In genomic region chr15:78544561-78545001, GRCm38 (mm10) we compare ENCODE assay signal across 10 mouse cellular contexts. TPM values are rescaled to one million over a fixed set of nuclear protein-coding genes. Genes with fewer than 3 reads are reported as not detected.
DNase-seq lines count a peak whose midpoint lies in the region; ATAC-seq lines count a peak whose summit lies in the region.
"Had no signal": no experiment of that assay in that cellular context is flagged by ENCODE, and none has a peak within 500 bp of the region (broad histone marks: within the 10 kb centered on the region; RNA-seq: fewer than 3 reads in every experiment).

TSS of gene Sstr3 (minus strand) at chr15:78544685.

- H3K9me3 ChIP-seq in forebrain, embryonic 12.5 days, result no peaks in the 10 kb centered on the region
- H3K9me3 ChIP-seq in heart, embryonic 11.5 days (replicated peaks; ENCODE audit: control insufficient read depth, low read length), result no peaks in the 10 kb centered on the region
- H3K9me3 ChIP-seq: liver, embryonic 15.5 days had no signal

- peaks cover 16% of the 10 kb centered on the region; the same call in 1 of the 2 replicates for H3K27me3 ChIP-seq in forebrain, embryonic 12.5 days
- peaks cover 40% of the 10 kb centered on the region for H3K27me3 ChIP-seq in heart, embryonic 11.5 days (ENCODE audit: control insufficient read depth, insufficient read depth, low read length)

- peak within 1 kb of the TSS; percentile 40; the same call in 1 of the 2 replicates for H3K9ac ChIP-seq in forebrain, embryonic 12.5 days
- H3K9ac ChIP-seq in heart, embryonic 11.5 days (ENCODE audit: low read depth, low read length), result no peak within 1 kb of the TSS
- H3K9ac ChIP-seq: liver, embryonic 15.5 days had no signal

- no peaks in the 10 kb centered on the region for H3K36me3 ChIP-seq in forebrain, embryonic 12.5 days (replicated peaks)
- H3K36me3 ChIP-seq in heart, embryonic 11.5 days (ENCODE audit: control insufficient read depth, insufficient read depth, low read length), result no peaks in the 10 kb centered on the region
- H3K36me3 ChIP-seq: liver, embryonic 15.5 days had no signal

- no peak within 1 kb of the TSS for H3K4me3 ChIP-seq in forebrain, embryonic 12.5 days (replicated peaks)
- H3K4me3 ChIP-seq in heart, embryonic 11.5 days (ENCODE audit: low read depth, low read length), result no peak within 1 kb of the TSS
- H3K4me3 ChIP-seq: liver, embryonic 15.5 days had no signal

- WGBS in forebrain, embryonic 12.5 days, result 9% methylated on average over 13 of the region's 14 CpGs
- WGBS in heart, embryonic 11.5 days (ENCODE audit: insufficient replicate concordance), result 9% methylated on average over 14 of the region's 14 CpGs

- intact Hi-C loops in left cerebral cortex, postnatal 25 days (cut with DNase I), result loop anchor here (1.0 to 10.0 kb wide), 4 partner anchors 36 to 190 kb away; no protein-coding TSS in a partner anchor

- ATAC-seq in forebrain, embryonic 12.5 days (ENCODE audit: low FRiP score), result no peak
- no peak for ATAC-seq in heart, embryonic 11.5 days (replicated peaks; ENCODE audit: insufficient number of reproducible peaks, low FRiP score, low TSS enrichment)

- no peak within 1 kb of the TSS for H3K27ac ChIP-seq in forebrain, embryonic 12.5 days
- H3K27ac ChIP-seq in heart, embryonic 11.5 days (ENCODE audit: low read depth, low read length), result no peak within 1 kb of the TSS
- H3K27ac ChIP-seq: liver, embryonic 15.5 days had no signal

- peak within 1 kb of the TSS; percentile 27; the same call in 1 of the 2 replicates for H3K4me2 ChIP-seq in forebrain, embryonic 12.5 days
- no peak within 1 kb of the TSS for H3K4me2 ChIP-seq in heart, embryonic 11.5 days
- H3K4me2 ChIP-seq: liver, embryonic 15.5 days had no signal

- DNase-seq in layer of hippocampus, adult 11-12 months (ENCODE audit: low spot score), result peak; percentile 28
- DNase-seq in layer of hippocampus, adult 9-10 months (ENCODE audit: low spot score), result no peak
- peak in 1 of 2 experiments; percentile 86 for DNase-seq in left cerebral cortex, postnatal 25 days (ENCODE audit: low spot score in 2 of 2)
- peak; percentile 55 to 72 for DNase-seq in right cerebral cortex, postnatal 36 days (ENCODE audit: low spot score in 2 of 2)
- DNase-seq in ovary, postnatal 10 days (ENCODE audit: low spot score), result no peak
- no peak for DNase-seq in lung, postnatal 10 days

- peaks cover 29% of the 10 kb centered on the region for H3K4me1 ChIP-seq in forebrain, embryonic 12.5 days
- H3K4me1 ChIP-seq in heart, embryonic 11.5 days (ENCODE audit: control insufficient read depth, insufficient read depth, low read length), result peaks cover 20% of the 10 kb centered on the region

RNA-seq across cellular contexts. Expression of gene Sstr3, which starts in this region (rescaled TPM):
- polyA plus RNA-seq in forebrain, embryonic 12.5 days (2016; fragmentation: Nextera tagmentation; extraction: Ambion mirVana), result 0.32 and 0.35 TPM in 2 replicates
- 10 to 100 TPM; 19.8 to 22.0 TPM for total RNA-seq in left cerebral cortex, postnatal 25 days (2021)
- polyA plus RNA-seq in heart, embryonic 11.5 days (2014; fragmentation: Nextera tagmentation; extraction: Ambion mirVana), result 0.04 and 0.38 TPM in 2 replicates
- total RNA-seq: MEL had no signal
- polyA plus RNA-seq: liver, embryonic 15.5 days had no signal

Comparison
In these comparisons a context has a peak if more than half of its experiments do, and no peak if none do; other contexts are left out.
1. DNase-seq: peak in layer of hippocampus, adult 11-12 months (single experiment) and right cerebral cortex, postnatal 36 days (2 of 2); none in layer of hippocampus, adult 9-10 months (single experiment), ovary, postnatal 10 days (single experiment) and lung, postnatal 10 days (single experiment).